Mouse (Mus musculus) kidney, adult 2 months (tissue): ENCODE measurements around the gene Slc25a17. TPM values are rescaled to one million over a fixed set of nuclear protein-coding genes. Genes with fewer than 3 reads are reported as not detected.

Source experiments
- DNase-seq: peaks from one replicate; pipeline ENCODE4 v3.0.0; 2021
- H3K27ac ChIP-seq: fragments of 200-500 bp; 2 replicates; pipeline ENCODE4 v1.5.1; 2012; ENCODE audit warnings: low read depth, low read length, control low read depth, inconsistent platforms; ENCODE audit not compliant: insufficient read depth
- H3K27me3 ChIP-seq: fragments of 200-500 bp; replicated peaks from 2 replicates; pipeline ENCODE4 v1.6.1; 2012; ENCODE audit warnings: mild to moderate bottlenecking, moderate library complexity, low read length, inconsistent platforms; ENCODE audit not compliant: control insufficient read depth, insufficient read depth
- H3K36me3 ChIP-seq: fragments of 200-500 bp; 2 replicates; pipeline ENCODE4 v1.6.1; 2012; ENCODE audit warnings: mild to moderate bottlenecking, moderate library complexity, low read length, inconsistent platforms; ENCODE audit not compliant: control insufficient read depth, insufficient read depth
- H3K4me1 ChIP-seq: fragments of 200-500 bp; 2 replicates; pipeline ENCODE4 v1.6.1; 2011; ENCODE audit warnings: low read length; ENCODE audit not compliant: control insufficient read depth, insufficient read depth
- H3K4me3 ChIP-seq: fragments of 200-500 bp; 2 replicates; pipeline ENCODE4 v1.5.1; 2011; ENCODE audit warnings: mild to moderate bottlenecking, low read depth, low read length, control low read depth; ENCODE audit not compliant: insufficient read depth
- CTCF ChIP-seq: fragments of 200-500 bp; conservative IDR thresholded peaks from 2 replicates; pipeline ENCODE4 v1.5.1; 2011; ENCODE audit warnings: low read depth, mild to moderate bottlenecking, control low read depth, low read length, moderate library complexity, mixed read lengths; ENCODE audit not compliant: insufficient read depth, insufficient read length
- POLR2A ChIP-seq: fragments of 200-500 bp; IDR thresholded peaks from one replicate; pipeline ENCODE4 v1.6.1; 2011; ENCODE audit warnings: low read depth, low read length, control low read depth
- WGBS: fragments of 180-500 bp; shearing (Covaris S2); methylation state at CpG from one replicate; pipeline ENCODE4 v1.1.7; 2018; 5-methylcytosine and 5-hydroxymethylcytosine counted together
- polyA plus RNA-seq: library from polyadenylated mRNA; depleted of rRNA; stranded (reverse); fragments of >200 nt; gene quantifications from 2 replicates; pipeline ENCODE4 v1.2.3, GENCODE M21; 2012

Slc25a17 gene
- polyA plus RNA-seq, 1 experiment = 78.3 TPM

DNA sequence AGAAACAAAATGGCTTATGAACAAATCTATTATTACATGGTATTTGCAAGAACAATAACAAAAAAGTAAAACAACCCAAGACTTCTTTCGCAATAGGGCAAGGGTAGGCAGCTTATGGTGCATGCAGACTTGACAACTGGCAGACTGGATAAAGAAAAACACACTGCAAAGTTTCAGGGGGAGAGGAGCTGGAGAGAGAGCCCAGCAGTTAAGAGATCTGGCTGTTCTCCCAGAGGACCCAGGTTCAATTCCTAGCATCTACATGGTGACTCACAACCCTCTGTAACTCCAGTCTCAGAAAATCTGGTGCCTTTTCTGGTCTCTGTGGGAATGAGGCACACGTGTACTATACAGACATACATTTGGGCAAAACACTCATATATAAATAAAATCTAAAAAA lies 19.2 kb downstream of the Slc25a17 start:
- Histone ChIP-seq H3K36me3 (peaks cover 5% of the 10 kb centered on the region), H3K4me3 (no peak overlapping the region), H3K4me1 (peaks cover 15% of the 10 kb centered on the region; the same call in 1 of the 2 replicates), H3K27me3 (no peaks in the 10 kb centered on the region), H3K27ac (no peak overlapping the region)
- WGBS = 89% methylated on average over 2 of the region's 2 CpGs
- TF ChIP-seq CTCF = no peak
- TF ChIP-seq POLR2A = no peak
- DNase-seq = no peak

DNA sequence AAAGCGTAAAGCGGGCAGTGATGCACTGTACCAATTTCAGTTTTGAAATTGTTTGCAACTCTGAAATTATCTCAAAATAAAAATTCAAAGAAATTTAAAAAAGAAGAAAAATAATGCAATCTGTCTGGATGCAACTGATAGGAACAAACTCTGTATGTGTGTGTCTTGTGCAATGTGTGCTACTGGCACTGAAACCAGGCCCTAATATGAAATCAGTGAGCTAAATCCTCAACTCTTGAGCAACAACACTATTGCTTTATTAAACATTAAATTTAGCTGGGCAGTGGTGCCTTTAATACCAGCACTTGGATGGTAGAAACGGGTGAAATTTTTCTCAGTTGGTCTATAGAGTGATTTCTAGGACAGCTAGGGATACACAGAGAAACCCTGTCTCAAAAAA lies 21.5 kb downstream of the Slc25a17 start:
- Histone ChIP-seq H3K36me3 (peaks cover 5% of the 10 kb centered on the region), H3K4me3 (no peak overlapping the region), H3K27ac (no peak overlapping the region), H3K4me1 (peaks cover 4% of the 10 kb centered on the region; the same call in 1 of the 2 replicates), H3K27me3 (no peaks in the 10 kb centered on the region)
- DNase-seq = no peak
- 92% methylated on average over 3 of the region's 3 CpGs for WGBS
- TF ChIP-seq CTCF (no peak), POLR2A (no peak)

DNA sequence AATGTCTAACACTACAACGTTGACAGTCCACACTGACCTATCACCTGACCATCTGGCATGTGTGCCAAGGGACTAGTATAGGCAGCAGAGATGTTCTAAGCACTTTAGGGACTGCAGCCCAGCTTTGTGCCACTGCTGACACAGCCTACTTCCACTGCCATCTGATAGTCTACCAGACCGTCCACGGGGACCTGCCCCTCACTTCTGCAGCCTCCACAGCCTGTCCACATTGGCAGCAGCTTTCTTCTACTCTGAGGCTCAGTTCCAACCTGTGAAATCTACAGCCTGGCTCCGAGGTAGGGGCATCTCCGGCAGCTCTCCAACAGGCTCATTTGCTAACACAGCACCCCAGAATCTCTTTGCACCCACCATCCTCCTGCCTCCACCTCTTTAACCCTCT lies 24.1 kb downstream of the Slc25a17 start:
- TF ChIP-seq POLR2A (no peak), CTCF (no peak)
- DNase-seq = no peak
- Histone ChIP-seq H3K4me1 (peaks cover 4% of the 10 kb centered on the region; the same call in 1 of the 2 replicates), H3K27ac (no peak overlapping the region), H3K36me3 (peaks cover 7% of the 10 kb centered on the region), H3K4me3 (no peak overlapping the region), H3K27me3 (no peaks in the 10 kb centered on the region)
- 71% methylated on average over 5 of the region's 5 CpGs for WGBS

DNA sequence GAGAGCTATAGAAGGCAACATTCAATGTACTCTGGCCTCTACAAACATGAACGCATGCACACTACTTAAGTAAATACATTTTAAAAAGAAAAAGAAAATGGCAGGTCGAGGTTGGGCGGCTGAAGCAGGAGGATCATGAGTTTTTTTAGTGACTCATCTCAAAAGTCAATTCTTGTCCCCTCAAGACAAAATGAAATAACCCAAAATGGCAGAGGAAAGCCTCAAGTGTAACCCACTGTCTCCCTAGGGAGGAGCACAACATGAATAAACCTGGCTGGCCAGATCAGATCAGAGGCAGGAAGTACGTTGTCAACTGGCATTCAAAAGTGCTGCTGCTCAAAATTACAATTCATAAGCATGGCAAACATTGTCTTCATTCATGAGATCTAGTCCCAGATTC lies 28.1 kb downstream of the Slc25a17 start:
- Histone ChIP-seq H3K27ac (no peak overlapping the region), H3K4me1 (peaks cover 13% of the 10 kb centered on the region), H3K27me3 (no peaks in the 10 kb centered on the region), H3K4me3 (no peak overlapping the region), H3K36me3 (peaks cover 5% of the 10 kb centered on the region; the same call in 1 of the 2 replicates)
- TF ChIP-seq CTCF = no peak
- no peak for TF ChIP-seq POLR2A
- 93% methylated on average over 4 of the region's 4 CpGs for WGBS
- no peak for DNase-seq

DNA sequence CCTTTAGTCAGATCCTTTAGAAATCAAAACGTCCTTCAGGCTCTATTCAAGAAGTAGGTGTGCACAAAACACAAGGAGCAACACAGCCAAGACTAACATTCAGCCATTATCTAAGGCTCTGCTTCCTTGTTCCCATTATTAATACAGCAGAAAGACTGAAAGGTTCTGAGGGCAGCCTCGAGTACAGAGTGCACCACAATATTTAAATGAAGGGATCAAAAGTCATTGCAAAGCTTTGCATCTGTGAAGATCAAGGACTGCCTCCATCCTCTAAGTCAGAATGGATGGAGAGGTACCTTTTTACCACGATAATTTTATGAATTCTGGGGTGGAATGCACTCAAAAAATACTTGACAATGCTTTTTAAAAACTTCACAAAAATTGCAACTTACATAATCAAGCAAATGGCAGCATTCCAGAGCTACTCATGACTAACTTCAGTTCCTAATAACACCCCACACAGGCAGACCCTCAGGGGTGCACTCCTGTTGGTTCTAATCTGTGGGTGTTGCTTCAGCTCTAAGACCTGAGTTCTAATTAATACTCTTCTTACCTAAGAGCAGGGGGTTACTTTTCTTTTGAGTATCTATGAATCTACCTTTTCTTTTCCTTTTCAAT lies 29.7 kb downstream of the Slc25a17 start:
- Histone ChIP-seq H3K4me1 (peaks cover 13% of the 10 kb centered on the region), H3K27me3 (no peaks in the 10 kb centered on the region), H3K36me3 (peaks cover 9% of the 10 kb centered on the region; the same call in 1 of the 2 replicates), H3K4me3 (no peak overlapping the region), H3K27ac (peak overlapping the region; percentile 62)
- 44% methylated on average over 3 of the region's 3 CpGs for WGBS
- no peak for TF ChIP-seq CTCF
- TF ChIP-seq POLR2A = no peak
- peak; percentile 51 for DNase-seq

DNA sequence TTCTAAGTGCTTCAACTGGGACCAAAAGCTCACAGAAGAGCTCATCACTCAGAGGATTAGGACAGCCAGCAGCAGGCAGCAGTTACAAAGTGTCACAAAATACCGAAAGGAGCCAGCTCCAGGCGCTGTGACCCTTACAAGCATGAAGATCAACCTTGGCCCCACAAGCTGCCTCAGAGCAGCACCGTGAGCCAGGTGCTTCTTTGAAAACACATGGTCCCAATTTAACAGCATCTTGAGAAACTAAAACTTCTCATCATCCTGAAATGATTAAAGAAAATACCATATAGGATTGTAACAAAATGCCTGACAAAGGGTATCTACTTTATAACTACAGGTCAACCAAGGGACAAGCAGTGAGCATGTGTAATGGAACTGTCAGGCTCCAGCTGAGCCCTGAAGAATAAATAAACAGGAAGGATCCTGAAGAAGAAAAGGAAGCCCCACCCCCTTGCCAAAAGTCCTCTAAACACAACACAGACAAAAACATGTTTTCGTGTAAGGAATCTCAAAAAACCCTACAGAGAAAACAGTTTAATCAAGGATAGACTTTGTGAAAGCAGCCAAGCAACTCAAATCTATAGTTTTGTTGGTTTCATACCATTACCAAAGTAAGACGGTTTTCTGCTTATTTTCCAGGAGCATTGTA lies 30.8 kb downstream of the Slc25a17 start:
- DNase-seq = peak; percentile 55
- TF ChIP-seq CTCF (no peak), POLR2A (no peak)
- Histone ChIP-seq H3K27ac (peak overlapping the region; percentile 49), H3K36me3 (peaks cover 10% of the 10 kb centered on the region; the same call in 1 of the 2 replicates), H3K4me1 (peaks cover 13% of the 10 kb centered on the region), H3K4me3 (no peak overlapping the region), H3K27me3 (no peaks in the 10 kb centered on the region)
- WGBS = 41% methylated on average over 5 of the region's 5 CpGs

DNA sequence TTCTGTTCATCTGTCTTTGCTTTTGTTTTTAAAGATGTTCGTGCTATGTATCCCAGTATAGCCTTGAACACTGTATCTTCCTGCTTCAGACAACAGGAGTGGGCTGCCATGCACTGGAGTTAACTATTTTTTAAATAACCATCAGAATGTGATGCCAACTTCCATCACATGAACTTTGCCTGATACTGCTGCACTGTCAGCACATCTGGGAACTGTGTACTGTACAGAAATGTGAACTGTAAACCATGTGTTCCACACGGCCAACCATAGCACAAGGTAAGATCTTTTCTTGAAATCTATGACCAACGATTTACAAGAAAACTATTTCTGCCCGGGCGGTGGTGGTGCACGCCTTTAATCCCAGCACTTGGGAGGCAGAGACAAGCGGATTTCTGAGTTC lies 33.1 kb downstream of the Slc25a17 start:
- no peak overlapping the region for H3K4me3 ChIP-seq
- TF ChIP-seq POLR2A = no peak
- no peak for TF ChIP-seq CTCF
- peak; percentile 82 for DNase-seq
- peaks cover 13% of the 10 kb centered on the region for H3K36me3 ChIP-seq
- no peak overlapping the region for H3K27ac ChIP-seq
- WGBS = 65% methylated on average over 7 of the region's 7 CpGs
- H3K4me1 ChIP-seq = peaks cover 13% of the 10 kb centered on the region
- no peaks in the 10 kb centered on the region for H3K27me3 ChIP-seq

DNA sequence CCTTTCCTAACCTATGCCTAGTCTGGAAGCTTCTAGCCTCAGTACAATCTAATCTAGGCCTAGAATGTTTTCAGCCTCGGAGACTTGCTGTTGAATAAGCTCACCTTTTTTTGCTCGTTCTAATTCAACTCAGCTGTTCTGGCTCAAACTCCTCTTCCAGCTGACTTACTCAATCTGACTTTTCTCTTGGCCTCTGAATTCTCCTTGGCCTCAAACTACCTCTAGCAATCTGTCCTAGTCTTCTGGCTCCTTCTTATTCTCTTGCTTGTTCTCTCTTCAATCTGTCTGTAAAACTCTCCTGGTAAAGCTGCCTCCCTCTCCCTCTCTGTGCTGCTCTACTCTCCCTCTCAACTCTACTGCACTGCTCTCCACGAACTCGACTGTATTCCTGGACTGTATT lies 35.6 kb downstream of the Slc25a17 start:
- H3K27me3 ChIP-seq = no peaks in the 10 kb centered on the region
- 0 out of 2 replicates have a peak, but pooled peaks cover 2% of the 10 kb centered on the region for H3K4me1 ChIP-seq
- no peak overlapping the region for H3K4me3 ChIP-seq
- H3K36me3 ChIP-seq = peaks cover 16% of the 10 kb centered on the region
- no peak overlapping the region for H3K27ac ChIP-seq
- 55% methylated on average over 4 of the region's 4 CpGs for WGBS
- no peak for DNase-seq
- TF ChIP-seq POLR2A (no peak), CTCF (no peak)
